Mouse (Mus musculus) midbrain, embryonic 14.5 days (tissue): ENCODE data around the gene Zfp36. TPM values are rescaled to one million over a fixed set of nuclear protein-coding genes. Genes with fewer than 3 reads are reported as not detected.
"Not testable (repeated sequence)": the region's sequence is repeated elsewhere in the genome, so short reads cannot be mapped to it uniquely, and the experiment has no call there.

Experiments used
- ATAC-seq: fragments of 200-750 bp; cut with Nextera tagmentation; 2 replicates; pipeline ENCODE4 v1.8.0; 2017; ENCODE audit warnings: moderate number of reproducible peaks, moderate library complexity; ENCODE audit not compliant: low FRiP score, low TSS enrichment
- DNase-seq: peaks from one replicate; pipeline ENCODE4 v3.0.0-alpha.2; 2015
- H3K27ac ChIP-seq: fragments of 300-500 bp; sonication (generic); replicated peaks from 2 replicates; pipeline ENCODE4 v1.5.1; 2014; ENCODE audit warnings: mild to moderate bottlenecking, low read depth, low read length, moderate library complexity
- H3K27me3 ChIP-seq: fragments of 300-500 bp; sonication (generic); 2 replicates; pipeline ENCODE4 v1.6.1; 2014; ENCODE audit warnings: low read length, control low read depth, mixed read lengths; ENCODE audit not compliant: control insufficient read depth, insufficient read depth
- H3K36me3 ChIP-seq: fragments of 300-500 bp; sonication (generic); 2 replicates; pipeline ENCODE4 v1.6.1; 2014; ENCODE audit warnings: low read length, control low read depth; ENCODE audit not compliant: control insufficient read depth, insufficient read depth
- H3K4me1 ChIP-seq: fragments of 300-500 bp; sonication (generic); 2 replicates; pipeline ENCODE4 v1.6.1; 2014; ENCODE audit warnings: mild to moderate bottlenecking, antibody characterized with exemption, low read length, control low read depth; ENCODE audit not compliant: control insufficient read depth, insufficient read depth
- H3K4me2 ChIP-seq: fragments of 300-500 bp; sonication (generic); 2 replicates; pipeline ENCODE4 v1.6.1; 2014; ENCODE audit warnings: mild to moderate bottlenecking, low read length, moderate library complexity
- H3K4me3 ChIP-seq: fragments of 300-500 bp; sonication (generic); replicated peaks from 2 replicates; pipeline ENCODE4 v1.5.1; 2014; ENCODE audit warnings: low read depth, low read length
- H3K9ac ChIP-seq: fragments of 300-500 bp; sonication (generic); replicated peaks from 2 replicates; pipeline ENCODE4 v1.6.1; 2014; ENCODE audit warnings: mild to moderate bottlenecking, low read length, moderate library complexity
- H3K9me3 ChIP-seq: fragments of 300-500 bp; sonication (generic); 2 replicates; pipeline ENCODE4 v1.6.1; 2016; ENCODE audit warnings: low read length, control low read depth, mixed read lengths; ENCODE audit not compliant: control insufficient read depth
- WGBS: fragments of 180-500 bp; shearing (Covaris S2); extraction: QIAGEN DNeasy Blood & Tissue Kit; methylation state at CpG from one replicate; pipeline ENCODE4 v1.1.7; 2014; 5-methylcytosine and 5-hydroxymethylcytosine counted together
- polyA plus RNA-seq: library from polyadenylated mRNA; unstranded; fragments of >200 nt; fragmentation: Nextera tagmentation; extraction: Ambion mirVana; gene quantifications from 2 replicates; pipeline ENCODE4 v1.2.1, GENCODE M21; 2014

Zfp36 gene
- polyA plus RNA-seq, 1 experiment from 2014 or later = 3.4 TPM

DNA sequence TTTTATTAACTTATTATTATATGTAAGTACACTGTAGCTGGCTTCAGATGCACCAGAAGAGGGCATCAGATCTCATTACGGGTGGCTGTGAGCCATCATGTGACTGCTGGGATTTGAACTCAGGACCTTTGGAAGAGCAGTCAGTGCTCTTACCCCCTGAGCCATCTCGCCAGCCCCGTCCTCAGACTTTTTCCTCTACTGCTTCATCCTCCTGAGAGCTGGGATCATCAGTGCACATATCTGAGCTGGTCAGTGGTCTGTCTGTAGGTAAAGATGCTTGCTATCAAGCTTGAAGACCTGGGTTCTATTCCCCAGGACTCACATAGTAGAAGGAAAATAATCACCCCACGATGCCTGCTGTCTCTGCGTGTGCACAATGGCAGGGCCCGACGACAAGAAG is 7.3 kb upstream of the Zfp36 start:
- not testable (repeated sequence) for H3K4me1 ChIP-seq, DNase-seq, H3K27me3 ChIP-seq, H3K27ac ChIP-seq, H3K9me3 ChIP-seq, H3K4me3 ChIP-seq, H3K4me2 ChIP-seq, ATAC-seq, H3K9ac ChIP-seq
- H3K36me3 ChIP-seq = peaks cover 45% of the 10 kb centered on the region
- WGBS = 87% methylated on average over 7 of the region's 7 CpGs

- H3K4me3 ChIP-seq, H3K27me3 ChIP-seq, H3K9me3 ChIP-seq, H3K27ac ChIP-seq, ATAC-seq, H3K4me2 ChIP-seq, DNase-seq, H3K9ac ChIP-seq: not testable (repeated sequence)
- peaks cover 11% of the 10 kb centered on the region for H3K4me1 ChIP-seq
- H3K36me3 ChIP-seq = peaks cover 45% of the 10 kb centered on the region
- WGBS = 81% methylated on average over 6 of the region's 6 CpGs
These were observed 6.8 kb upstream of the Zfp36 start for GRCm38 (mm10) chr7:28386877-28387276.

DNA sequence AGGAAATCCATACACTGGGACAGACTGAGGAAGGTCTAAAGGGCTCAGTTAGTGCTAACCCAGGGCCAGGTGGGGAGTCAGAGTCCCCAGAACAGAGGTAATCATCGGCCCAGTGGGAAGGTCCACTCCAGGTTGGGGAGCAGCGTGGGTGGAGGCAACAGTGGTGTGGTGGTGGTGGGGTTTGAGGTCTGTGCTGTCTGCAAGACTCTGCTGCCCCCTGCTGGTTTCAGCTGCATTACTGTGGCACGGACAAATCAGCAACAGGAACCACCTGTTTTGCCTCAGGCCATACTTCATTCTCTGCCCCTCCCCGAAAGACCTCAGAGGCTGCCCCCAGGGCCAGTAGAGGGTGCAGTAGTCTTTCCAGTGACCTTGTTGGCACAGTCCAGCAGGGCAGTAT is 6.4 kb upstream of the Zfp36 start:
- Histone ChIP-seq H3K4me2 (no peak overlapping the region), H3K4me1 (peaks cover 10% of the 10 kb centered on the region), H3K36me3 (peaks cover 45% of the 10 kb centered on the region), H3K9ac (no peak overlapping the region), H3K27me3 (no peaks in the 10 kb centered on the region), H3K4me3 (no peak overlapping the region), H3K27ac (no peak overlapping the region), H3K9me3 (no peaks in the 10 kb centered on the region)
- 0 out of 2 replicates have a peak, but pooled peaks have one; percentile 35 for ATAC-seq
- DNase-seq = peak; percentile 90
- WGBS = 20% methylated on average over 4 of the region's 4 CpGs

- no peak overlapping the region for H3K4me2 ChIP-seq
- no peaks in the 10 kb centered on the region for H3K27me3 ChIP-seq
- no peaks in the 10 kb centered on the region for H3K9me3 ChIP-seq
- no peak for DNase-seq
- 87% methylated on average over 7 of the region's 7 CpGs for WGBS
- H3K9ac ChIP-seq = no peak overlapping the region
- no peak overlapping the region for H3K27ac ChIP-seq
- peaks cover 11% of the 10 kb centered on the region; the same call in 1 of the 2 replicates for H3K4me1 ChIP-seq
- H3K36me3 ChIP-seq = peaks cover 45% of the 10 kb centered on the region
- ATAC-seq = no peak
- no peak overlapping the region for H3K4me3 ChIP-seq
These were observed 6.0 kb upstream of the Zfp36 start for GRCm38 (mm10) chr7:28386007-28386406.

DNA sequence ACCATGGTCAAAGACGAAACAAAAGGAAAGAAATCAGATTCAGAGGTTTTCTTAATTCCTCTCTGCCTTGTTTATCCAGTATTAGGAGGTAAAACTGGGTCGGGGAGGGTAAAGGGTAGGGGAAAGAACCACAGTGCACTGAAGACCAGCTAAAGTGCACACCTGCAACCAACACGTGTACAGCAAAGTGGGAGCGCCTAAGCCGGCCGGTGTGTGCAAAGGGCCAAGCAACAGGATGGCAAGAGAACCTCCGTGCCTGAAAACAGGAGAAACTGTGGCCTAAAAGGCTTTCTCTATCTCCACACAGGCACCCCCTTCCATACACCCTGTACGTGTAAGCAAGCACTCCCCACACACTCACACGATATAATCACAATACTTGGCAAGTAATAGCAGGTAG is 5.1 kb upstream of the Zfp36 start:
- DNase-seq = no peak
- Histone ChIP-seq H3K4me1 (peaks cover 14% of the 10 kb centered on the region; the same call in 1 of the 2 replicates), H3K9ac (no peak overlapping the region), H3K27me3 (no peaks in the 10 kb centered on the region), H3K9me3 (no peaks in the 10 kb centered on the region), H3K36me3 (peaks cover 37% of the 10 kb centered on the region), H3K4me2 (no peak overlapping the region), H3K4me3 (no peak overlapping the region), H3K27ac (no peak overlapping the region)
- ATAC-seq = no peak
- 92% methylated on average over 9 of the region's 9 CpGs for WGBS

- no peak overlapping the region for H3K9ac ChIP-seq
- H3K27ac ChIP-seq = no peak overlapping the region
- H3K4me1 ChIP-seq = peaks cover 19% of the 10 kb centered on the region; the same call in 1 of the 2 replicates
- ATAC-seq (no peak), DNase-seq (no peak)
- H3K27me3 ChIP-seq = no peaks in the 10 kb centered on the region
- H3K4me3 ChIP-seq = no peak overlapping the region
- H3K4me2 ChIP-seq = no peak overlapping the region
- H3K36me3 ChIP-seq = peaks cover 29% of the 10 kb centered on the region
- WGBS = 85% methylated on average over 6 of the region's 6 CpGs
- no peaks in the 10 kb centered on the region for H3K9me3 ChIP-seq
These were observed 4.1 kb upstream of the Zfp36 start for GRCm38 (mm10) chr7:28384162-28384561.

DNA sequence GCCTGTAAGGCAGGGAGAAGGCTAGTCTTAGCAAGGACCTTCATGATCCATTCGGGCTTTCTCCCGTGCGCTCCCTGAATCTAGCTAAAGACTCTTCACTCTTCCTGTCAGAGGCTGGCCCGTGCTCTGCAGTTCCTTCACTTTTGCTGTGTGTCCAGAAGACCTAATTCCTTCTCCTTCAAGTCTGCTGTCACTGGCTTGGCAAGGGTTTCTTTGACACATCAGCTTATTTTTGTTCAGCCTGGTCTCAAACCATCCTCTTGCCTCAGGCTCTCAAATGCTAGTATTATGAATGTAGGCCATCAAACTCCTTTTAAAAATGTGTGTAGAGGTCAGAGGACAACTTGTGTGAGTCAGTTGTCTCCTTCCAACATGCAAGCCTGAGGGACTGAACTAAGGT is 3.6 kb upstream of the Zfp36 start:
- Histone ChIP-seq H3K4me3 (no peak overlapping the region), H3K27ac (no peak overlapping the region), H3K9me3 (no peaks in the 10 kb centered on the region), H3K4me1 (peaks cover 19% of the 10 kb centered on the region), H3K9ac (no peak overlapping the region), H3K4me2 (no peak overlapping the region), H3K36me3 (peaks cover 24% of the 10 kb centered on the region), H3K27me3 (no peaks in the 10 kb centered on the region)
- DNase-seq (no peak), ATAC-seq (no peak)
- WGBS = 87% methylated on average over 4 of the region's 4 CpGs

DNA sequence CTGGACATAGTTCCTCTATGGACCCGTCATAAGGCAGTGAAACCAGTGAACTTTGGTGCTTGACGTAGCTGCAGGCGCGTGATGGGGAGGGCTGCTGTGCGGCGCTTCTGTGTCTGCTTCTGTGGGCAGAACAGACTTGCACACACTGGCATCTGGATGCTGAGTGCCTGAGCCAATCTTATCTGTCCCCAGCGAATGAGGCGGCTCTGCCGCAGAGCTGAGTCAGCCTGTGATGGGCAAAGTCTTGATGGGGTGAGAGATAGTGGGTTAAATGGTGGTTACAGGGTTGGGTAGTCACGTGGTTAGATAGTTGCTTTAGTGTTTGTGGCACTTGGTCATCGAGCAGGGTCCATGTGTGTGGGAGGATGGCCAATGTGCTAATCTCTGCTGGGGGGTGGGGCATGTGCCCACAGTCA is 2.9 kb upstream of the Zfp36 start:
- Histone ChIP-seq H3K9ac (no peak overlapping the region), H3K36me3 (peaks cover 18% of the 10 kb centered on the region), H3K27me3 (no peaks in the 10 kb centered on the region), H3K9me3 (no peaks in the 10 kb centered on the region), H3K4me1 (peaks cover 19% of the 10 kb centered on the region), H3K4me3 (no peak overlapping the region), H3K4me2 (no peak overlapping the region), H3K27ac (no peak overlapping the region)
- DNase-seq (no peak), ATAC-seq (no peak)
- 76% methylated on average over 11 of the region's 11 CpGs for WGBS

GRCm38 (mm10) chr7:28382347-28382951 is 2.4 kb upstream of the Zfp36 start:
- H3K4me1 ChIP-seq = peaks cover 19% of the 10 kb centered on the region
- WGBS = 63% methylated on average over 12 of the region's 12 CpGs
- peaks cover 12% of the 10 kb centered on the region for H3K36me3 ChIP-seq
- H3K9ac ChIP-seq = no peak overlapping the region; the same call in 1 of the 2 replicates
- H3K4me2 ChIP-seq = peak overlapping the region; percentile 41
- no peak overlapping the region for H3K4me3 ChIP-seq
- H3K9me3 ChIP-seq = no peaks in the 10 kb centered on the region
- no peak for DNase-seq
- H3K27ac ChIP-seq = no peak overlapping the region
- H3K27me3 ChIP-seq = no peaks in the 10 kb centered on the region
- no peak for ATAC-seq
